Mouse (Mus musculus): ENCODE data around the gene Fam50b. TPM values are rescaled to one million over a fixed set of nuclear protein-coding genes. Genes with fewer than 3 reads are reported as not detected.

Fam50b gene
- total RNA-seq, 2 experiments from 2014 or later: not detected

- DNase-seq: peak; percentile 63 to 85
Measured at GRCm38 (mm10) chr13:34794426-34794825, 59.8 kb downstream of the Fam50b start.

Other genes with a start within 250 kb of the Fam50b start
- 10 to 100 TPM; 13.1 to 16.4 TPM for gene Pxdc1, start 81.4 kb upstream of the Fam50b start, total RNA-seq (2021)
- gene Prpf4b, start 140.5 kb downstream of the Fam50b start, total RNA-seq (2021): 10 to 100 TPM; 26.7 to 30.0 TPM
- under 1 TPM; 0.20 to 0.21 TPM for gene Fam217a, start 189.5 kb downstream of the Fam50b start, total RNA-seq (2021)
- not detected for gene 4933417A18Rik, start 189.6 kb downstream of the Fam50b start, total RNA-seq (2021)
- gene Eci3, start 229.0 kb downstream of the Fam50b start, total RNA-seq (2021): 1 to 10 TPM; 3.0 to 3.1 TPM

All from heart, adult 18-20 months (tissue).